Mouse (Mus musculus) left cerebral cortex, adult 2 months (tissue): ENCODE data around the gene Lrrc75a. TPM values are rescaled to one million over a fixed set of nuclear protein-coding genes. Genes with fewer than 3 reads are reported as not detected.

Experiments
- DNase-seq, 2 experiments: peaks; one replicate each; pipeline ENCODE4 v3.0.0; 2021 to 2022; ENCODE audit warnings: low spot score in 2 of 2, mixed read lengths in 1 of 2; ENCODE audit errors: extremely low spot score in 1 of 2
- H3K27ac ChIP-seq: fragments of 200-600 bp; 2 replicates; pipeline ENCODE4 v1.8.1; 2022
- H3K4me3 ChIP-seq: fragments of 200-600 bp; 2 replicates; pipeline ENCODE4 v1.8.1; 2022
- CTCF ChIP-seq: fragments of 200-600 bp; IDR thresholded peaks from 2 replicates; pipeline ENCODE4 v1.8.1; 2022; ENCODE audit warnings: antibody characterized with exemption, mild to moderate bottlenecking, moderate library complexity
- intact Hi-C: fragments of 180-260 bp; cut with DNase I; formaldehyde crosslinking; loops from one replicate; pipeline ENCODE4 v1.15.1; 2025
- total RNA-seq, 2 experiments: library from RNA; stranded (reverse); gene quantifications; 2 replicates each; pipeline ENCODE4 v1.2.3; 2021

Lrrc75a gene
- total RNA-seq, 2 experiments from 2014 or later: 20.0 to 24.9 TPM

- intact Hi-C loops: loop anchor here (2.0 kb wide), 2 partner anchors 26 to 146 kb away; no protein-coding TSS in a partner anchor
- no peak; the same call in 1 of the 2 replicates for TF ChIP-seq CTCF
- Histone ChIP-seq H3K4me3 (peak overlapping the region; percentile 95), H3K27ac (peak overlapping the region; percentile 95)
- peak; percentile 98 for DNase-seq
Measured at GRCm38 (mm10) chr11:62602619-62603311, 45.6 kb downstream of the Lrrc75a start.

GRCm38 (mm10) chr11:62601732-62602618, 46.3 kb downstream of the Lrrc75a start:
- intact Hi-C loops: loop anchor here (2.0 kb wide), 2 partner anchors 25 to 145 kb away; no protein-coding TSS in a partner anchor
- DNase-seq: no peak
- H3K27ac ChIP-seq: peak overlapping the region; percentile 95
- H3K4me3 ChIP-seq: peak overlapping the region; percentile 95
- no peak for TF ChIP-seq CTCF

GRCm38 (mm10) chr11:62598571-62598970, 49.8 kb downstream of the Lrrc75a start:
- TF ChIP-seq CTCF: no peak
- no peak for DNase-seq
- Histone ChIP-seq H3K4me3 (no peak overlapping the region), H3K27ac (no peak overlapping the region)
- intact Hi-C loops: no loop called here

GRCm38 (mm10) chr11:62591904-62592575, 56.3 kb downstream of the Lrrc75a start:
- no peak overlapping the region for H3K27ac ChIP-seq
- no peak for DNase-seq
- no peak overlapping the region for H3K4me3 ChIP-seq
- intact Hi-C loops: no loop called here
- no peak for TF ChIP-seq CTCF

GRCm38 (mm10) chr11:62591026-62591425, 57.3 kb downstream of the Lrrc75a start:
- DNase-seq: no peak
- H3K27ac ChIP-seq: no peak overlapping the region
- TF ChIP-seq CTCF: no peak
- intact Hi-C loops: no loop called here
- no peak overlapping the region for H3K4me3 ChIP-seq

- intact Hi-C loops: no loop called here
- TF ChIP-seq CTCF: no peak
- no peak overlapping the region for H3K4me3 ChIP-seq
- DNase-seq: no peak
- H3K27ac ChIP-seq: no peak overlapping the region
Measured at GRCm38 (mm10) chr11:62589391-62589790, 58.9 kb downstream of the Lrrc75a start.

GRCm38 (mm10) chr11:62587034-62587433, 61.3 kb downstream of the Lrrc75a start:
- no peak for DNase-seq
- Histone ChIP-seq H3K27ac (no peak overlapping the region), H3K4me3 (no peak overlapping the region)
- no peak for TF ChIP-seq CTCF
- intact Hi-C loops: no loop called here

- intact Hi-C loops: no loop called here
- TF ChIP-seq CTCF: no peak
- DNase-seq: no peak
- Histone ChIP-seq H3K4me3 (no peak overlapping the region), H3K27ac (no peak overlapping the region)
Measured at GRCm38 (mm10) chr11:62584671-62585206, 63.6 kb downstream of the Lrrc75a start.

GRCm38 (mm10) chr11:62583031-62583430, 65.3 kb downstream of the Lrrc75a start:
- H3K27ac ChIP-seq: no peak overlapping the region
- DNase-seq: no peak
- no peak for TF ChIP-seq CTCF
- no peak overlapping the region for H3K4me3 ChIP-seq
- intact Hi-C loops: no loop called here

- intact Hi-C loops: loop anchor here (1.0 to 5.0 kb wide), 4 partner anchors 26 to 624 kb away; no protein-coding TSS in a partner anchor
- Histone ChIP-seq H3K27ac (peak overlapping the region; percentile 91), H3K4me3 (peak overlapping the region; percentile 70)
- DNase-seq: peak in 1 of 2 experiments; percentile 43
- no peak for TF ChIP-seq CTCF
Measured at GRCm38 (mm10) chr11:62576530-62577152, 71.7 kb downstream of the Lrrc75a start.
